Mouse (Mus musculus): ENCODE data around the gene Inpp5b. TPM values are rescaled to one million over a fixed set of nuclear protein-coding genes. Genes with fewer than 3 reads are reported as not detected.

Inpp5b gene
- polyA plus RNA-seq, 1 experiment = 26.7 TPM

DNA sequence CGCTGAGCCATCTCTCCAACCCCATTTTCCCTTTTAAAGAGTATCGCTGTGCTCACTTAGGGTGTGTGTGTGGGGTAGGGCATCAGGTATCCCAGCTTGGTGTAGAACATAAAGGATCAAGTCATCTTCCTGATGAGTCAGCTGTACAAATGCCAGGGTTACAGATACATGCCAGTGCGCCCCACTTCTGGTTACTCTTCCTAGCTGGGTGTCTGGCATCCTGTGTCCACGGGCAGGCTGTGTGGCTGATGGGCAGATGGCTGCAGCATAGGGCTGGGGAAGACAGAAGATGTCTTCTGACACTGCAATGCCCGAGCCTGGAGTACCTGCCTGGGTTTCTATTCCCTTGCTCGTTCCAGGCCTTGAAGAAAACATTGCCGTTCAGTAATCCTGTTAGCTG, 39.7 kb downstream of the Inpp5b start:
- H3K4me3 ChIP-seq (ENCODE audit: low read depth, low read length) = no peak overlapping the region
- peaks cover 76% of the 10 kb centered on the region for H3K36me3 ChIP-seq (ENCODE audit: control insufficient read depth, insufficient read depth, low read length)
- H3K27ac ChIP-seq (ENCODE audit: insufficient read depth, low read depth, low read length) = no peak overlapping the region
- H3K4me1 ChIP-seq (ENCODE audit: control insufficient read depth, insufficient read depth, insufficient read length, low read length) = peaks cover under 1% of the 10 kb centered on the region; the same call in 1 of the 2 replicates
- no peaks in the 10 kb centered on the region for H3K27me3 ChIP-seq (ENCODE audit: control insufficient read depth, insufficient read depth, low read length)
- TF ChIP-seq POLR2A (IDR thresholded peaks at IDR 0.05; ENCODE audit: low read depth, low read length) (no peak), CTCF (IDR thresholded peaks at IDR 0.05; ENCODE audit: extremely low read depth, insufficient read length, insufficient replicate concordance, low read depth, low read length) (no peak)
- WGBS = 91% methylated on average over 7 of the region's 7 CpGs

DNA sequence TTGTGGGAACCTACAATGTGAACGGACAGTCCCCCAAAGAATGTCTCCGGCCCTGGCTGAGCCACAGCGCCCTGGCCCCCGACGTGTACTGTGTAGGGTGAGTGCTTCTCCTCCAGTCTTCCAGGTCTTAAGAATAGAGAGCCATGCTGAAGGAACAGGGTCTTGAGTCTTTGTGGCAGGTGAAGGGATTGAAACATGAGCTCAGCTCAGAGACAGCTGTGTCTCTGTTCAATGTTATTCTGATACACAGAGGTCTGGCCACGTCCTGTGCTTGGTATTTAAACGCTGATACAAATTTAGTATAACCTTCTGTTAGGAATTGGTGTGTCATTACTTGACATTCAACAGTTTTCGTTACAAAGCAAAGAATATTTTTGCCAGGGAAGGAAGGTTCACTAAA, 40.7 kb downstream of the Inpp5b start:
- TF ChIP-seq POLR2A (IDR thresholded peaks at IDR 0.05; ENCODE audit: low read depth, low read length) = no peak
- no peak for TF ChIP-seq CTCF (IDR thresholded peaks at IDR 0.05; ENCODE audit: extremely low read depth, insufficient read length, insufficient replicate concordance, low read depth, low read length)
- Histone ChIP-seq H3K27ac (ENCODE audit: insufficient read depth, low read depth, low read length) (no peak overlapping the region), H3K4me1 (ENCODE audit: control insufficient read depth, insufficient read depth, insufficient read length, low read length) (no peaks in the 10 kb centered on the region), H3K4me3 (ENCODE audit: low read depth, low read length) (no peak overlapping the region), H3K36me3 (ENCODE audit: control insufficient read depth, insufficient read depth, low read length) (peaks cover 79% of the 10 kb centered on the region), H3K27me3 (ENCODE audit: control insufficient read depth, insufficient read depth, low read length) (no peaks in the 10 kb centered on the region)
- WGBS = 94% methylated on average over 8 of the region's 8 CpGs

DNA sequence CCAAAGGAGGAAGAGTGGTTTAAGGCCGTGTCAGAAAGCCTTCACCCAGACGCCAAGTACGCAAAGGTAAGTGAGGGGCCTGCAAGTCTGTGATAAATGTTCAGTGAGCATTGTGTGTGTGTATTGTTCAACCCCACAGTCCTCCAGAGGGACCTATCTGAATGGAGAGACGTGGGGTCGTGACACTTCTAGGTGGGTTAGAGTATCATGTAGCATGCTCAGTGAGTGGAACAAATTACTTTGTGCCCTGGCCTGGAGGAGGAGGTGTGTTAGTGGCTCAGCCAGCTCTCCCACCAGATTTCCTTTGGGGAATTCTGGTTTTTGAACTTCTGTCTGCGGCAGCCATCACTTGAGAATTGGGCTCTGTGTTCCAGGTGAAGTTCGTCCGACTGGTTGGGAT, 42.3 kb downstream of the Inpp5b start:
- no peak for TF ChIP-seq POLR2A (IDR thresholded peaks at IDR 0.05; ENCODE audit: low read depth, low read length)
- TF ChIP-seq CTCF (IDR thresholded peaks at IDR 0.05; ENCODE audit: extremely low read depth, insufficient read length, insufficient replicate concordance, low read depth, low read length) = no peak
- H3K36me3 ChIP-seq (ENCODE audit: control insufficient read depth, insufficient read depth, low read length) = peaks cover 79% of the 10 kb centered on the region
- no peak overlapping the region for H3K4me3 ChIP-seq (ENCODE audit: low read depth, low read length)
- H3K4me1 ChIP-seq (ENCODE audit: control insufficient read depth, insufficient read depth, insufficient read length, low read length) = peaks cover 3% of the 10 kb centered on the region; the same call in 1 of the 2 replicates
- 92% methylated on average over 8 of the region's 8 CpGs for WGBS
- no peaks in the 10 kb centered on the region for H3K27me3 ChIP-seq (ENCODE audit: control insufficient read depth, insufficient read depth, low read length)
- H3K27ac ChIP-seq (ENCODE audit: insufficient read depth, low read depth, low read length) = no peak overlapping the region

DNA sequence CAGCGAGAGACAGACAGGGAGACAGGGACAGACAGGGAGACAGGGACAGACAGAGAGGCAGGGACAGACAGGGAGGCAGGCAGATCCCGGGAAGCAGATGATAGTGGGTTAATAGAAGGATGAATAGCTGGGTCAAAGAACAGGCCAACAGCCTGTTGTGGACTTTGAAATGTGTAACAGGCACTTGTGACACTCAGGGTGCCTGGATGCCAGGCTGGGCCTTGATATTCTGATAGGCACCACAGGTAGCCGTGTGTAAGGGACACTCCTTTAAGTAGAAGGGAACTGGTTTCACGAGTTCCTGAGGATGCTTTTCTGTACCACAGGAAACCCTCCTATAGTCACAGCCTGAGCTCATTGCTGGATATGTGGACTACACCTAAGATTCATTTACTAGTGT, 48.4 kb downstream of the Inpp5b start:
- no peaks in the 10 kb centered on the region for H3K27me3 ChIP-seq (ENCODE audit: control insufficient read depth, insufficient read depth, low read length)
- 48% methylated on average over 4 of the region's 4 CpGs for WGBS
- peak overlapping the region; percentile 41; the same call in 1 of the 2 replicates for H3K27ac ChIP-seq (ENCODE audit: insufficient read depth, low read depth, low read length)
- TF ChIP-seq POLR2A (IDR thresholded peaks at IDR 0.05; ENCODE audit: low read depth, low read length) (no peak), CTCF (IDR thresholded peaks at IDR 0.05; ENCODE audit: extremely low read depth, insufficient read length, insufficient replicate concordance, low read depth, low read length) (no peak)
- peaks cover 79% of the 10 kb centered on the region for H3K36me3 ChIP-seq (ENCODE audit: control insufficient read depth, insufficient read depth, low read length)
- H3K4me3 ChIP-seq (ENCODE audit: low read depth, low read length) = no peak overlapping the region
- H3K4me1 ChIP-seq (ENCODE audit: control insufficient read depth, insufficient read depth, insufficient read length, low read length) = peaks cover 5% of the 10 kb centered on the region; the same call in 1 of the 2 replicates

DNA sequence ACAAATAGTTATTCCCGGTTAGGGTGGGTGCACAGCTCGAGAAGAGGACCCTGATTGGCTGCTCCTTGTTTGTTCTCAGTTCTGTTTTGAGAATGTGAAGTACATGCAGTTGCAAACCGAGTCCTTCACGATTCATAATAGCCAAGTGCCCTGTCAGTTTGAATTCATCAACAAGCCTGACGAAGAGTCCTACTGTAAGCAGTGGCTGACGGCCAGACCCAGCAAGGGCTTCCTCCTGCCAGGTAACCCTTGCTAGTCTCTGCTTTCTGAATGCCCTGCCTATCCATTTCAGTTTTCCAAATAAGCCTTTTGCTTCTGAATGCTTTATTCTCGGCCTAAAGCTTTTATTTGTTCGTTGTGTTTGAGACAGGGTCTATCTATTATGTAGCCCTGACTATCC, 50.5 kb downstream of the Inpp5b start:
- Histone ChIP-seq H3K4me3 (ENCODE audit: low read depth, low read length) (no peak overlapping the region), H3K4me1 (ENCODE audit: control insufficient read depth, insufficient read depth, insufficient read length, low read length) (peaks cover 5% of the 10 kb centered on the region; the same call in 1 of the 2 replicates), H3K36me3 (ENCODE audit: control insufficient read depth, insufficient read depth, low read length) (peaks cover 73% of the 10 kb centered on the region), H3K27me3 (ENCODE audit: control insufficient read depth, insufficient read depth, low read length) (no peaks in the 10 kb centered on the region), H3K27ac (ENCODE audit: insufficient read depth, low read depth, low read length) (no peak overlapping the region)
- 89% methylated on average over 8 of the region's 8 CpGs for WGBS
- TF ChIP-seq CTCF (IDR thresholded peaks at IDR 0.05; ENCODE audit: extremely low read depth, insufficient read length, insufficient replicate concordance, low read depth, low read length) = no peak
- no peak for TF ChIP-seq POLR2A (IDR thresholded peaks at IDR 0.05; ENCODE audit: low read depth, low read length)

DNA sequence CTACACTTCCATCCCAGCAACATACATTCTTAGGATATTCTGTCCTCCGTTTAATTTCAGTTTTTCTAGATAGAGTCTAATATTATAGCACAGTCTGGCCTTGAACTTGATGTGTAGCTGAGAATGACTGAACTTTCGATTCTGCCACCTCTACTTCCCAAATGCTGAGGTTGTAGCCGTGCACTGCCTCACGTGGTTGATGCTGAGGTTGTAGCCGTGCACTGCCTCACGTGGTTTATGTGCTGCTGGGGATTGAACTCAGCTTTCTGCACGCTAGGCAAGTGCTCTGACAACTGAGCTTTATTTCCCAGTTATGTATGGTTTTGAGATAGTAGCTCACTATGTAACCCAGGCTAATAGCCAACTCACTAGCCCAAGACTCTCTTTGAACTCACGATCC, 54.5 kb downstream of the Inpp5b start:
- whole genome bisulfite sequencing = 94% methylated on average over 8 of the region's 8 CpGs
- Histone ChIP-seq H3K36me3 (ENCODE audit: control insufficient read depth, insufficient read depth, low read length) (peaks cover 73% of the 10 kb centered on the region), H3K27me3 (ENCODE audit: control insufficient read depth, insufficient read depth, low read length) (no peaks in the 10 kb centered on the region), H3K4me3 (ENCODE audit: low read depth, low read length) (no peak overlapping the region), H3K27ac (ENCODE audit: insufficient read depth, low read depth, low read length) (no peak overlapping the region), H3K4me1 (ENCODE audit: control insufficient read depth, insufficient read depth, insufficient read length, low read length) (no peaks in the 10 kb centered on the region)
- no peak for TF ChIP-seq POLR2A (IDR thresholded peaks at IDR 0.05; ENCODE audit: low read depth, low read length)
- TF ChIP-seq CTCF (IDR thresholded peaks at IDR 0.05; ENCODE audit: extremely low read depth, insufficient read length, insufficient replicate concordance, low read depth, low read length) = no peak

DNA sequence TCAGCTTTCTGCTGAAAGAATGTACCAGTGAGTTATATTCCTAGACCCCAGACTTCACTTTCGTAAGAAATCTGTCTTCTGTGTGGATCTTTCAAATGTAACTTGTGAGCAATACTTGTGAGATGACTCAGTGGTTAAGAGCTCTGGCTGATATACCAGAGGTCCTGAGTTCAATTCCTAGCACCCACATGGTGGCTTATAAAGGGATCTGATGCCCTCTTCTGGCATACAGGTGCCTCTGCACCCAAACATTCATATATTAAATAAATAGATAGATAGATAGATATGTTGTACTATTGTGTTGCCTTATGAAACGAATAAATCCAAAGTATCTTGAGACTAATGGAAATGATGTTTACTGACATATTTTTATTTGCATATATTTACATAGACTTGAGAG, 55.3 kb downstream of the Inpp5b start:
- no peaks in the 10 kb centered on the region for H3K27me3 ChIP-seq (ENCODE audit: control insufficient read depth, insufficient read depth, low read length)
- 94% methylated on average over 2 of the region's 2 CpGs for WGBS
- TF ChIP-seq CTCF (IDR thresholded peaks at IDR 0.05; ENCODE audit: extremely low read depth, insufficient read length, insufficient replicate concordance, low read depth, low read length) = no peak
- no peak for TF ChIP-seq POLR2A (IDR thresholded peaks at IDR 0.05; ENCODE audit: low read depth, low read length)
- no peaks in the 10 kb centered on the region for H3K4me1 ChIP-seq (ENCODE audit: control insufficient read depth, insufficient read depth, insufficient read length, low read length)
- peaks cover 66% of the 10 kb centered on the region for H3K36me3 ChIP-seq (ENCODE audit: control insufficient read depth, insufficient read depth, low read length)
- H3K27ac ChIP-seq (ENCODE audit: insufficient read depth, low read depth, low read length) = no peak overlapping the region
- no peak overlapping the region for H3K4me3 ChIP-seq (ENCODE audit: low read depth, low read length)

All from small intestine, adult 2 months (tissue).